Mouse (Mus musculus): ENCODE results near the gene C130032M10Rik.

DNA sequence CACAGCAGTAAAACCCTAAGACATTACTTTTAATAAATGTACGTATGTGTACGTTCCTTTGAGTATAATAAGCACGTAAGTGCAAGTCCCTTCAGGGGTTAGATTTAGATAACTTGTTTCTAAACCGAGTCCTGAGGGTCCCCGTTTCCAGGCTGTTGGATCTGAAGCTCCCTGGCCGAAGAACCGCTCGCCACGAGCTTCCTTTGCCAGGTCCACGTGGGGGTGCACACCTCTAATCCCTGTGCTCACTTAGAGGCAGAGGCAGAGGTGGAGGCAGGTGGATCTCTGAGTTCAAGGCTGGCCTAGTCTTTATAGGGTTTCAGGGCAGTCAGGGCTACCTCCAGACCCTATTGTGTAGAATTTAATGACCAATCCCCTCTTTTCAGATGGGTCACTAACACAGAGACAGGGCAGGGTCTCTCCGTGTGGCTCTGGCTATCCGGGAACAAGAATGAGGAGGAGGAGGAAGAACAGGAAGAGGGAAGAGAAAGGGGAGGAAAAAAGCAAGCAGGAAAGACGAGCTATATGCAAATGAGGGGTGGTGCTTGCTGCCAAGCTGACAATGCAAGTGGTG is 2.5 kb downstream of the C130032M10Rik start:
- TF ChIP-seq CTCF (IDR thresholded peaks at IDR 0.05; ENCODE audit: insufficient read depth, low read depth, low read length) (no peak), POLR2A (IDR thresholded peaks at IDR 0.05; ENCODE audit: insufficient read depth, low read depth, low read length) (no peak)
